Mouse (Mus musculus): ENCODE results near the gene Tmed6. TPM values are rescaled to one million over a fixed set of nuclear protein-coding genes. Genes with fewer than 3 reads are reported as not detected.

Gene Tmed6
- polyA plus RNA-seq, 1 experiment from 2014 or later: 55.6 TPM

- no peak for TF ChIP-seq CTCF (IDR thresholded peaks at IDR 0.05; ENCODE audit: low read depth)
- DNase-seq (ENCODE audit: low spot score): no peak
- ATAC-seq (replicated peaks; ENCODE audit: low FRiP score, low read depth): no peak
- 96% methylated on average over 8 of the region's 8 CpGs for WGBS
- Histone ChIP-seq H3K4me1 (replicated peaks; ENCODE audit: insufficient read depth, low read length) (0 out of 2 replicates have a peak, but pooled peaks cover 8% of the 10 kb centered on the region), H3K4me3 (replicated peaks; ENCODE audit: low read depth, low read length) (no peak overlapping the region), H3K4me2 (ENCODE audit: low read length) (no peak overlapping the region), H3K9me3 (replicated peaks; ENCODE audit: low read length) (no peaks in the 10 kb centered on the region), H3K27me3 (ENCODE audit: insufficient read depth, low read length) (no peaks in the 10 kb centered on the region), H3K27ac (no peak overlapping the region), H3K36me3 (ENCODE audit: insufficient read depth, low read length) (peaks cover 18% of the 10 kb centered on the region), H3K9ac (ENCODE audit: low read depth, low read length) (no peak overlapping the region)
Observed at GRCm38 (mm10) chr8:107052046-107052445, 13.4 kb downstream of the Tmed6 start.

- 90% methylated on average over 4 of the region's 4 CpGs for WGBS
- no peak for TF ChIP-seq CTCF (IDR thresholded peaks at IDR 0.05; ENCODE audit: low read depth)
- DNase-seq (ENCODE audit: low spot score) (no peak), ATAC-seq (replicated peaks; ENCODE audit: low FRiP score, low read depth) (no peak)
- no peak overlapping the region for H3K4me3 ChIP-seq (replicated peaks; ENCODE audit: low read depth, low read length)
- no peak overlapping the region for H3K27ac ChIP-seq
- H3K4me1 ChIP-seq (replicated peaks; ENCODE audit: insufficient read depth, low read length): no peaks in the 10 kb centered on the region
- H3K36me3 ChIP-seq (ENCODE audit: insufficient read depth, low read length): peaks cover 36% of the 10 kb centered on the region
- H3K4me2 ChIP-seq (ENCODE audit: low read length): peak overlapping the region; percentile 90; the same call in 1 of the 2 replicates
- H3K9me3 ChIP-seq (replicated peaks; ENCODE audit: low read length): no peaks in the 10 kb centered on the region
- no peak overlapping the region for H3K9ac ChIP-seq (ENCODE audit: low read depth, low read length)
- no peaks in the 10 kb centered on the region for H3K27me3 ChIP-seq (ENCODE audit: insufficient read depth, low read length)
Observed at GRCm38 (mm10) chr8:107049480-107049879, 16.0 kb downstream of the Tmed6 start.

GRCm38 (mm10) chr8:107048061-107048941 lies 17.1 kb downstream of the Tmed6 start, which contains the start of gene Pdf:
Gene Pdf (minus strand): TSS chr8:107048614.
- Histone ChIP-seq H3K27ac (peak within 1 kb of the TSS; percentile 95), H3K4me3 (replicated peaks; ENCODE audit: low read depth, low read length) (peak within 1 kb of the TSS; percentile 86), H3K9ac (ENCODE audit: low read depth, low read length) (peak within 1 kb of the TSS; percentile 84), H3K9me3 (replicated peaks; ENCODE audit: low read length) (no peaks in the 10 kb centered on the region), H3K4me1 (replicated peaks; ENCODE audit: insufficient read depth, low read length) (no peaks in the 10 kb centered on the region), H3K27me3 (ENCODE audit: insufficient read depth, low read length) (no peaks in the 10 kb centered on the region), H3K4me2 (ENCODE audit: low read length) (peak within 1 kb of the TSS; percentile 90), H3K36me3 (ENCODE audit: insufficient read depth, low read length) (peaks cover 48% of the 10 kb centered on the region)
- WGBS: under 1% methylated on average over 67 of the region's 87 CpGs
- TF ChIP-seq CTCF (IDR thresholded peaks at IDR 0.05; ENCODE audit: low read depth): no peak
- ATAC-seq (replicated peaks; ENCODE audit: low FRiP score, low read depth) (peak; percentile 83), DNase-seq (ENCODE audit: low spot score) (peak; percentile 85)

- no peak overlapping the region for H3K9ac ChIP-seq (ENCODE audit: low read depth, low read length)
Observed at GRCm38 (mm10) chr8:107046976-107047375, 18.5 kb downstream of the Tmed6 start.

GRCm38 (mm10) chr8:107045478-107045877 lies 20.0 kb downstream of the Tmed6 start:
- TF ChIP-seq CTCF (IDR thresholded peaks at IDR 0.05; ENCODE audit: low read depth): no peak
- peaks cover 50% of the 10 kb centered on the region for H3K36me3 ChIP-seq (ENCODE audit: insufficient read depth, low read length)
- no peaks in the 10 kb centered on the region for H3K9me3 ChIP-seq (replicated peaks; ENCODE audit: low read length)
- H3K4me3 ChIP-seq (replicated peaks; ENCODE audit: low read depth, low read length): no peak overlapping the region
- no peaks in the 10 kb centered on the region for H3K4me1 ChIP-seq (replicated peaks; ENCODE audit: insufficient read depth, low read length)
- 90% methylated on average over 6 of the region's 6 CpGs for WGBS
- H3K27ac ChIP-seq: no peak overlapping the region
- no peaks in the 10 kb centered on the region for H3K27me3 ChIP-seq (ENCODE audit: insufficient read depth, low read length)
- ATAC-seq (replicated peaks; ENCODE audit: low FRiP score, low read depth): no peak
- H3K4me2 ChIP-seq (ENCODE audit: low read length): no peak overlapping the region
- DNase-seq (ENCODE audit: low spot score): no peak
- H3K9ac ChIP-seq (ENCODE audit: low read depth, low read length): no peak overlapping the region

More at GRCm38 (mm10) chr8:107046976-107047375, 18.5 kb downstream of the Tmed6 start:
- Histone ChIP-seq H3K4me1 (replicated peaks; ENCODE audit: insufficient read depth, low read length) (no peaks in the 10 kb centered on the region), H3K27ac (no peak overlapping the region), H3K27me3 (ENCODE audit: insufficient read depth, low read length) (no peaks in the 10 kb centered on the region), H3K36me3 (ENCODE audit: insufficient read depth, low read length) (peaks cover 51% of the 10 kb centered on the region), H3K4me3 (replicated peaks; ENCODE audit: low read depth, low read length) (no peak overlapping the region), H3K4me2 (ENCODE audit: low read length) (peak overlapping the region; percentile 90; the same call in 1 of the 2 replicates), H3K9me3 (replicated peaks; ENCODE audit: low read length) (no peaks in the 10 kb centered on the region)
- no peak for DNase-seq (ENCODE audit: low spot score)
- no peak for TF ChIP-seq CTCF (IDR thresholded peaks at IDR 0.05; ENCODE audit: low read depth)
- WGBS: 80% methylated on average over 5 of the region's 5 CpGs
- ATAC-seq (replicated peaks; ENCODE audit: low FRiP score, low read depth): no peak

- Histone ChIP-seq H3K9ac (ENCODE audit: low read depth, low read length) (no peak overlapping the region), H3K9me3 (replicated peaks; ENCODE audit: low read length) (no peaks in the 10 kb centered on the region), H3K4me1 (replicated peaks; ENCODE audit: insufficient read depth, low read length) (no peaks in the 10 kb centered on the region), H3K4me3 (replicated peaks; ENCODE audit: low read depth, low read length) (no peak overlapping the region), H3K27me3 (ENCODE audit: insufficient read depth, low read length) (no peaks in the 10 kb centered on the region), H3K4me2 (ENCODE audit: low read length) (no peak overlapping the region), H3K36me3 (ENCODE audit: insufficient read depth, low read length) (peaks cover 60% of the 10 kb centered on the region), H3K27ac (no peak overlapping the region)
- DNase-seq (ENCODE audit: low spot score): no peak
- no peak for ATAC-seq (replicated peaks; ENCODE audit: low FRiP score, low read depth)
- 71% methylated on average over 7 of the region's 7 CpGs for whole genome bisulfite sequencing
- TF ChIP-seq CTCF (IDR thresholded peaks at IDR 0.05; ENCODE audit: low read depth): no peak
Observed at GRCm38 (mm10) chr8:107040632-107041031, 24.8 kb downstream of the Tmed6 start.

All from kidney, postnatal 0 days (tissue).